Mouse (Mus musculus) adrenal gland, postnatal 25 days (tissue): ENCODE results near the gene Clic1. TPM values are rescaled to one million over a fixed set of nuclear protein-coding genes. Genes with fewer than 3 reads are reported as not detected.

Experiments used
- DNase-seq: peaks from one replicate; pipeline ENCODE4 v3.0.0; 2021; ENCODE audit warnings: mixed read lengths
- total RNA-seq: library from RNA; stranded (reverse); gene quantifications from 2 replicates; pipeline ENCODE4 v1.2.3, GENCODE M21; 2021

Gene Clic1
- total RNA-seq, 1 experiment from 2014 or later, result 90.5 TPM

GRCm38 (mm10) chr17:35045807-35046680 is 3.7 kb upstream of the Clic1 start:
- no peak for DNase-seq

GRCm38 (mm10) chr17:35046681-35047455 is 2.9 kb upstream of the Clic1 start, which contains the start of gene Msh5:
Gene Msh5, minus strand, starts transcription at chr17:35046745.
- peak; percentile 95 for DNase-seq

GRCm38 (mm10) chr17:35047688-35048087 is 2.1 kb upstream of the Clic1 start:
- DNase-seq, result no peak

- DNase-seq, result no peak
These were observed 1.4 kb upstream of the Clic1 start for GRCm38 (mm10) chr17:35048149-35048931.

GRCm38 (mm10) chr17:35048932-35049440 is 780 bp upstream of the Clic1 start:
- DNase-seq, result no peak

- peak; percentile 78 for DNase-seq
These were observed 472 bp downstream of the Clic1 start for GRCm38 (mm10) chr17:35050126-35050750.

GRCm38 (mm10) chr17:35051156-35052086 is 1.7 kb downstream of the Clic1 start:
- DNase-seq, result peak; percentile 61

- DNase-seq, result no peak
These were observed 2.6 kb downstream of the Clic1 start for GRCm38 (mm10) chr17:35052271-35052798.

- no peak for DNase-seq
These were observed 6.1 kb downstream of the Clic1 start for GRCm38 (mm10) chr17:35055691-35056495.

GRCm38 (mm10) chr17:35057090-35057489 is 7.3 kb downstream of the Clic1 start:
- no peak for DNase-seq

- DNase-seq, result no peak
These were observed 8.6 kb downstream of the Clic1 start for GRCm38 (mm10) chr17:35058316-35058715.

GRCm38 (mm10) chr17:35058911-35059892 is 9.4 kb downstream of the Clic1 start, which contains the start of gene Ddah2:
Gene Ddah2, plus strand, starts transcription at chr17:35059035.
- DNase-seq, result peak; percentile 86

GRCm38 (mm10) chr17:35060071-35060470 is 10.3 kb downstream of the Clic1 start:
- no peak for DNase-seq

GRCm38 (mm10) chr17:35060737-35061297 is 11.1 kb downstream of the Clic1 start:
- DNase-seq, result no peak

- DNase-seq, result no peak
These were observed 11.5 kb downstream of the Clic1 start for GRCm38 (mm10) chr17:35061299-35061698.

GRCm38 (mm10) chr17:35063466-35063865 is 13.7 kb downstream of the Clic1 start:
- no peak for DNase-seq

GRCm38 (mm10) chr17:35064378-35064877 is 14.7 kb downstream of the Clic1 start:
- DNase-seq, result no peak
